Mouse (Mus musculus) left cerebral cortex, postnatal 14 days (tissue): Measurements from ENCODE around the gene Lrrk2. TPM values are rescaled to one million over a fixed set of nuclear protein-coding genes. Genes with fewer than 3 reads are reported as not detected.

Source experiments
- DNase-seq, 2 experiments: peaks; one replicate each; pipeline ENCODE4 v3.0.0; 2021 to 2022; ENCODE audit warnings: low spot score in 2 of 2, mixed read lengths in 1 of 2
- intact Hi-C: fragments of 180-260 bp; cut with DNase I; formaldehyde crosslinking; loops from one replicate; pipeline ENCODE4 v1.15.1; 2025
- long read RNA-seq, 2 experiments: library from polyadenylated mRNA; stranded (forward); transcript quantifications; one replicate each; pipeline ENCODE4 v2.0.0; 2021
- total RNA-seq, 2 experiments: library from RNA; stranded (reverse); gene quantifications; 2 replicates each; pipeline ENCODE4 v1.2.3; 2021

Gene Lrrk2
- 10 to 100 TPM; 20.8 to 21.5 TPM for total RNA-seq
- long read RNA-seq, experiment 1, full-length matches to known transcripts, result 4 of 10 reads
- long read RNA-seq, experiment 1, partial matches to known transcripts, result 4 of 10 reads
- long read RNA-seq, experiment 1, other reads (novel, unspliced or antisense), result 2 of 10 reads
- long read RNA-seq, experiment 2, full-length matches to known transcripts, result 1 of 5 reads
- long read RNA-seq, experiment 2, partial matches to known transcripts, result 3 of 5 reads
- long read RNA-seq, experiment 2, other reads (novel, unspliced or antisense), result 1 of 5 reads

- DNase-seq, result peak; percentile 29 to 67
- intact Hi-C loops, result loop anchor here (5.0 kb wide), 1 partner anchor 61 kb away; no protein-coding TSS in a partner anchor
Measured at GRCm38 (mm10) chr15:91672645-91673568, at the start of gene Lrrk2. Lrrk2 (plus strand) TSS chr15:91673175.

- DNase-seq, result no peak
- intact Hi-C loops, result no loop called here
Measured at GRCm38 (mm10) chr15:91624475-91624874, 48.5 kb upstream of the Lrrk2 start.

- intact Hi-C loops, result no loop called here
- no peak for DNase-seq
Measured at GRCm38 (mm10) chr15:91629137-91629536, 43.8 kb upstream of the Lrrk2 start.

- intact Hi-C loops, result no loop called here
- DNase-seq, result peak in 1 of 2 experiments; percentile 13
Measured at GRCm38 (mm10) chr15:91632473-91632872, 40.5 kb upstream of the Lrrk2 start.

- no peak for DNase-seq
- intact Hi-C loops, result no loop called here
Measured at GRCm38 (mm10) chr15:91633051-91633450, 39.9 kb upstream of the Lrrk2 start.

- no peak for DNase-seq
- intact Hi-C loops, result no loop called here
Measured at GRCm38 (mm10) chr15:91633806-91634205, 39.2 kb upstream of the Lrrk2 start.

GRCm38 (mm10) chr15:91634236-91634635, 38.7 kb upstream of the Lrrk2 start:
- DNase-seq, result no peak
- intact Hi-C loops, result no loop called here

- intact Hi-C loops, result no loop called here
Measured at GRCm38 (mm10) chr15:91641631-91642030, 31.3 kb upstream of the Lrrk2 start.

GRCm38 (mm10) chr15:91642682-91643306, 30.2 kb upstream of the Lrrk2 start:
- DNase-seq, result no peak
- intact Hi-C loops, result no loop called here

More at GRCm38 (mm10) chr15:91641631-91642030, 31.3 kb upstream of the Lrrk2 start:
- DNase-seq, result no peak

GRCm38 (mm10) chr15:91643632-91644348, 29.2 kb upstream of the Lrrk2 start:
- intact Hi-C loops, result no loop called here
- DNase-seq, result no peak

GRCm38 (mm10) chr15:91650270-91650669, 22.7 kb upstream of the Lrrk2 start:
- intact Hi-C loops, result no loop called here
- no peak for DNase-seq

- DNase-seq, result no peak
- intact Hi-C loops, result no loop called here
Measured at GRCm38 (mm10) chr15:91651493-91651892, 21.5 kb upstream of the Lrrk2 start.

GRCm38 (mm10) chr15:91658227-91658626, 14.7 kb upstream of the Lrrk2 start:
- intact Hi-C loops, result no loop called here
- no peak for DNase-seq

GRCm38 (mm10) chr15:91660277-91661078, 12.5 kb upstream of the Lrrk2 start:
- DNase-seq, result no peak
- intact Hi-C loops, result no loop called here

- intact Hi-C loops, result no loop called here
Measured at GRCm38 (mm10) chr15:91661079-91661369, 12.0 kb upstream of the Lrrk2 start.

GRCm38 (mm10) chr15:91664586-91665132, 8.3 kb upstream of the Lrrk2 start:
- intact Hi-C loops, result no loop called here
- no peak for DNase-seq

More at GRCm38 (mm10) chr15:91661079-91661369, 12.0 kb upstream of the Lrrk2 start:
- DNase-seq, result no peak

- intact Hi-C loops, result no loop called here
- no peak for DNase-seq
Measured at GRCm38 (mm10) chr15:91665530-91665929, 7.4 kb upstream of the Lrrk2 start.

- intact Hi-C loops, result loop anchor here (5.0 kb wide), 1 partner anchor 59 kb away; no protein-coding TSS in a partner anchor
- no peak for DNase-seq
Measured at GRCm38 (mm10) chr15:91671216-91671615, 1.8 kb upstream of the Lrrk2 start.
